Mouse (Mus musculus) frontal cortex, postnatal 36 days (tissue): Measurements from ENCODE around the gene Hand2.

Experiments
- DNase-seq, 2 experiments: peaks; one replicate each; pipeline ENCODE4 v3.0.0; 2022; ENCODE audit warnings: low spot score in 2 of 2

The Hand2 gene

GRCm38 (mm10) chr8:57342386-57343090, 21.8 kb downstream of the Hand2 start:
- no peak for DNase-seq

DNA sequence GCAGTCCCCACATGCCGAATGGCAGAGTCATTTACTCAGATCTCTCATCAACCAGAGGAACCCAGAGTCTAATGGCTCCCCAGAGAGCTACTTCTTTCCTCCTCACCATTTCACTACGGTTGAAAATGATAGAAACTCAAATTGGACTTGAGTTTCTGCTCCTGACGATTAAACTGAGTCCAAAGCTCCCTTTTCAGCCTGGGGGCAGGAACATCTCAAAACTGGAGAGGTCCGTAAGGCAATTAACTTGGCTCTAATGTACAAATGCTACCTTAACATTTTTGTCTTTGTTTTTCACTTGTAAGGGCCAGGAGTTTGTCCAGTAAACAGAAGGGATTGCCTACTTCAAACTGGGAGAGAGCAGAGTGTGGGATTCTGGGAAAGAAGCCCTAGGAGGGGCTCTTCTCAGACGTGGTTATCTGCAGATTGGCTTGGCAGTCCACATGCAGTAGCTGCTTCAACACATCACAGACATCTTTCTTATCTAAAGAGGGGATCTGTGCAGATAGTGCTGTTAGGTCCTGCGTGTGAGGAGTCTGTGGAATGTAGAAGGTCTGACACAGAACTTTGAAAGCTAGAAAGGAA, 23.0 kb downstream of the Hand2 start:
- no peak for DNase-seq

DNA sequence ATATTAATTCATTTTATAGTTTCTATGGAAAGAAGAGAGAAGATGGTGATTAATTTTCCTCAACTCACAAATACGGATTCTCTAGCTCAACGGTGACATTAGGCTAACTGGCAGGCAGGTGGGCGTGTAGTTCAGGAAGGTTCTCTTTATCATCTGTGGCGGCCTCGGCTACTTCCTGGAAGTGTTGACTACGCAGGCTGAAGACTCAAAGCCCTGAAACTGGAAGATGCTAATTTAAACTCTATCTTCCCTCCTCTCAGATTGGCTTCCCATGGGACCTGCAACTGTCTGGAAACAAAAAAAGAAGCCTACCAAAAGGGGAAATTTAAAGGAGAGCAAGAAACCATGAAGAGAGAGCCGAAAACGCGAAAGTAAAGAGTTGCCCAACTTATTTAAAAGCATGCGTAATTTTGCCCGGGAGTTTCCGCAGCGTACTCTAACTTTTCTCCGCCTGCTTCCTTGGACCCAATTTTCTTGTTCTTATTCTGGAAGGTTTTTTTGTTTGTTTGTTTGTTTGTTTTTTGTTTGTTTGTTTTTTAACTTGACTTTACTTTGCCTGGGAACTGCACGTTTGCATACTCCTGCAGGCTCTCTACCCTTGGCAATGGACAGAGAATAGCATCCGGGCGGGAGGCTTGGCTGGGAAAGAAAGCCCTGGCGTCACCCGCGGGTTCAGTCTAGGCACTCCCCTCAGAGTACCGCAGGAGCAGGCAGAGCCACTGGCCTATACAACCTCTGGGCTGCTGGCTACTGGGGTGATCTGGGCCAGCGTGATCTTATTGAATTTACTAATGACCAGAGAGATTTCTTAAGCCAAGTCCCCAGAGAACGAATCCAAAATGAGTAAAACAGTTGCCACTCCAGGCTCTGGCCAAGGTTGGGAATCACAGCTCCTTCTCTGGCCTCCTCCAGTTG, 24.4 kb downstream of the Hand2 start:
- DNase-seq: no peak

- DNase-seq: no peak
Measured at GRCm38 (mm10) chr8:57346371-57346770, 25.6 kb downstream of the Hand2 start.

DNA sequence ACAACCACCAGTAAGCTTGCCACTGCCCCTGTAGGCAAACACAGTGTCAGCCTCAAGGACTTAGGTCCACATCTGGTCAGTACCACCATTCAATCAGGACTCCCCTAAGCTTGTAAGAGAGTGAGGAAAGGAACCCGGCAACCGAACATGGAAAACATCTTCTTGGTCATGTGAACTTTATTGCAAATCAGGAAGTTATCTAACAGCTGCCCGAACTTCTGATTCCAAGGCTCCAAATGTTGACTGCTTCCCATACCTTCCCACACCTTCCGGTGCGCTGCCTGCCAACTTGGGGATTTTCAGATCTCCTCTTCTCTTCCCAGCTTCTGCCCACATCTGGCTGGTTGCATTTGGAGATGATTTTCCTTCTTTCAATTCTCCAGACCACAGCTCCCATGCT, 26.4 kb downstream of the Hand2 start:
- no peak for DNase-seq

GRCm38 (mm10) chr8:57348251-57348650, 27.5 kb downstream of the Hand2 start:
- no peak for DNase-seq

DNA sequence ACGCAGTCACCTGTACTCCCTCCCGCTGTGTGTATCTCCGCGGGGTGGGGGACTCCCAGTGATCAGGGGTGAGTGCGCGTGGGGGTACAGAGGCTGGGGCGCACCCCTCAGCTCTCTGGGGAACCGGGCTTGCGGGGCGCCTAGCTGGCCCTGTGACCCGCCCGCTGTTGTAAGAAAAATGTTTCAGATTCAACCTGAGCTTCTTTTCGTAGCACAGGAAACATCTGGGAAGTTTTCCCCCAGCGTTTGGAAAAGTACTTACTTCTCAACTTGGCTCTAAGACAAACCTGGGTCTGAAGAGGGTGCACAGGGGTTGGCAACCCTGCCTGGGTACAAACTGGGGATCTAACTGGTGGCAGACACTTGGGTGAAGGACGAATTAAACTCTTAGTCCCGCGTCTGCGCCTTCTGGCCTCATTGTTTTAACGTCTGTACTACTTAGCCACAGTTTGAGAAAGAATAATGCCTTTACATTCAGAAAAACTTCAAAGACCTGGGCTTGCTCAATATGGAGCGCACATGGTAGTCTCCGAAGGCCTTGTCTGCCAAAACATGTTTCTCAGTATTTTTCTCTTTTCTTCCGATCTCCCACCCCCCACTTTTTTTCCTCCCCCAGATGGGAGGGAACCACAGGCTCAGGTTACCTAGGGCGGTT, 28.2 kb downstream of the Hand2 start:
- DNase-seq: no peak

- DNase-seq: no peak
Measured at GRCm38 (mm10) chr8:57351861-57352260, 31.1 kb downstream of the Hand2 start.

DNA sequence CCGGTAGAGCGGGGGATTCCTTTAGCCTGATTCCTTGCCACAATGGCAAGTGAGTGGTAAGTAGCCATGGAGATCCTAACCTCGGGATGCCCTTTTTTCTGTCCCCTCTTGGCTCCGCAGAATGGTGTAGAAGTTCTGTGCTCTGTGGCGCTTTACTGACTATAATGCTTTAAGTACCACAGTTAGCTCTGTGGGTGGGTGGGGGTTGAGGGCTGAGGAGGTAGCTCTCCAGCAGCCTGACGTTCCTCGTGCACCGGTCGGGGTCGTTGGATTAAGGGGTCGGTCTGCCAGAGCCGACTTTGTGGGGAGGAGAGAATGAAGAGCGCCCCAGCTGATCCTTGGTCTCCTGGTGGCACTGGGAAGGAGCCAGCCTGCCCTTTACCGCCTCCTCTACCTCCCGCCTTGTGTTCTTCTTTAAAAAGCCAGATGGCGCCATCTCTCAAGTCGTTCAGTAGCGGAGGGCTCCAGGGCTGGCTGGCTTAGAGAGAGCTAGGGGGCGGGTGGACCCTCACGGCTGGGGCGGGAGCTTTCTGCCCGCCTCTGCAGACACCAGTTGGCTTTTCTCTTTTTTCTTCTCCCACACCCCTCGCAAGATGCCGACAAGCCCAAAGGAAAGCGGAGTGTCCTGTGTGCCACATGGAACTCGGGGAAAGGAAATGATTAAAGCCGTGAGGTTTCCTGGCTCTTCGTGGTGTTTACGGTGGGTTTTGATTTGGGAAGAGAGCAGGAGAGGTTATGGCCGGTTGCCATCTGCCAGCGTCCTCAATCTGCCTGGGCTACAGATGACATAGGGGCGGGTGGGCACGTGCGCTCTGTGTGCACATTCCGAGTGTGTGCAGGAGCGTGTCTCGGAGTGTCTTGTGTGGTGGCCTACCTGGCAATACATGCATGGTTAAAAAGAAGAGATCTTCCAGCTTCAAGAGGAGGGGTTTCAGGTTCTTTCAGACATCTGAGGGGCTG, 32.8 kb downstream of the Hand2 start:
- no peak for DNase-seq

DNA sequence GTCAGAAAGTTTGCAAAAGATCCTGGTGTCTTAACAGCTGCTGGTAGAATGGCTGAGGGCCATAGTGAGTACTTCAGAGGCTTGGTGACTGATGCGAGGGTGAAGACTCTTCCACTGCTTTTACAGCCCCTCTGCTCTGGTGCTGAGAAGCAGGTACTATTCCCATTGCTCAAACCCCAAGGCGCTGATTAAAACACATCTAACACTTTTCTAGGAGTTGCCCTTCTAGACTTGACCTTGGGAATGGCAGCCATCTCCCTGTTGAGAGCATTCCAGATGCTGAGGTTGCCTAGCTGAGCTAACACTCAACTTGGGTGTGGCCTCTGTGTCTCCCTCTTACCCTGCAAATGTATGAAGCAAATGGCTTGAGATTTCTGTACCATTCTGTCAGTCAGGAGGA, 34.1 kb downstream of the Hand2 start:
- no peak for DNase-seq

- no peak for DNase-seq
Measured at GRCm38 (mm10) chr8:57356529-57357325, 35.9 kb downstream of the Hand2 start.

- DNase-seq: no peak
Measured at GRCm38 (mm10) chr8:57360493-57360892, 39.7 kb downstream of the Hand2 start.

DNA sequence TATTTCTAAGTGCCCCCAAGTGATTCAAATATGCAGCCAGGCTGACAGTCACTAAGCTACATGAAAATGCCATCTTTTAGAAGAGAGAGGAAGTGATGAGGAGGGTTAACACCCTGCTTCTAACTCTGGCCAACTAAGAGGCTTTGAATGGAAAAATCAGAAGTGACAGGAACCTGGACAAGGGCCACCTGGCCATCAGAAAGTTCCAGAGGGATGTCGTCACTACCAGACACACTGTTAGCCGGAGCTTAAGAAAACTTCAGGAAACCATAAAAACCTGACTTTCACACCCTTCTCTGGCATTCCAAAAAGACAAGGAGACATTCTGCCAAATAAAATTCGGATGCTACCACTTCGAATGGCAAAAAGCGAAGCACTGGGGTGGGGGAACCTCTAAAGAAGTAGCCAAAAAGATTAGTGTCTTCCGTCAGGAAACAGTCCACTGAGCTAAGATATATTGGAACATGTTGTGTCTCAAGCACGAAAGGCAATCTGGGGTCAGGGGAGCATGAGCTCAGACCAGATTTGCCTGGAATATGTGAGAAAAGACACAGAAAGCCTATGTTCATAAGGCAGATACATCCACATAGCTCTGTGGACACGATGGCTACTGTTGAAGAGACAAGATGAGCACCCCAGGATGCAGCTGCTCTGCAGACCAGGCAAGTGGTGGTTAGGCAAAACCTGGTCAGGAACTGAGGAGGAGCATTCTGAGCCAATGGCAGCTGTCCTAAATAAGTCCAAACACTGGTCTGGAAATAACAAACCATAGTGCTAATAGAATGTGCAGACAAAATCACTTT, 40.4 kb downstream of the Hand2 start:
- DNase-seq: no peak

- no peak for DNase-seq
Measured at GRCm38 (mm10) chr8:57362881-57363280, 42.1 kb downstream of the Hand2 start.

DNA sequence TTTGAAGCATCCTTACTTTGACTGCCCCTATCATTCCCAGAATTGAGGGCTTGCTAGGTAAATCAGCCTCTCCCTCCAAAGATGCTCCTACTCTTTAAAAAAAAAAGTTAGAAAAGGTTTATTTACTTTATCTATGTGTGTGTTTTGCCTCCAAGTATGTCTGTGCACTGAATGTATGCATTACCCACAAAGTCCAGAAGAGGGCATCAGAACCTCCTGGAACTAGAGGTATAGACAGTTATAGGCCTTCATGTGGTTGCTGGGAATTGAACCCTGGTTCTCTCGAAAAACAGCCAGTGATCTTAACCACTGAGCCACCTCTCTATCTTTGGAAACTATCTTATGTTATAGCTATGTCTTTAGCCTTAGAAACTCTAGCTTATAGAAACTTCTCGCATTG, 53.3 kb downstream of the Hand2 start:
- no peak for DNase-seq
